Mouse (Mus musculus) C2C12 (cell line): ENCODE data around the gene Mical2.

Experiments used
- CEBPB ChIP-seq: IDR thresholded peaks from one replicate; pipeline ENCODE4 v1.6.1; 2011; ENCODE audit warnings: low read depth, mild to moderate bottlenecking, control low read depth, moderate library complexity
- CTCF ChIP-seq: IDR thresholded peaks from one replicate; pipeline ENCODE4 v1.5.1; 2011; ENCODE audit not compliant: control insufficient read depth, insufficient read depth, insufficient read length
- FOSL1 ChIP-seq: IDR thresholded peaks from one replicate; pipeline ENCODE4 v1.8.0; 2011; ENCODE audit warnings: mild to moderate bottlenecking, low read length; ENCODE audit not compliant: poor library complexity, insufficient read depth, severe bottlenecking
- MAX ChIP-seq: IDR thresholded peaks from one replicate; pipeline ENCODE4 v1.6.1; 2011; ENCODE audit warnings: mild to moderate bottlenecking, control low read depth
- MYOG ChIP-seq: IDR thresholded peaks from one replicate; pipeline ENCODE4 v1.6.1; 2011; ENCODE audit not compliant: control insufficient read depth, insufficient read length; ENCODE audit errors: extremely low read depth
- USF1 ChIP-seq: IDR thresholded peaks from one replicate; pipeline ENCODE4 v1.6.1; 2011; ENCODE audit warnings: low read depth, mild to moderate bottlenecking, control low read depth, moderate library complexity

- no peak for TF ChIP-seq USF1
- TF ChIP-seq CTCF: no peak
- TF ChIP-seq FOSL1: no peak
- TF ChIP-seq MAX: no peak
- no peak for TF ChIP-seq MYOG
- TF ChIP-seq CEBPB: no peak
These were observed 197.8 kb downstream of the Mical2 start for GRCm38 (mm10) chr7:112423438-112423837.
